Mouse (Mus musculus) spleen, postnatal 10 days (tissue): ENCODE results near the gene Filip1.

Experiments
- DNase-seq, 2 experiments: peaks; one replicate each; pipeline ENCODE4 v3.0.0; 2021 to 2022; ENCODE audit warnings: low spot score in 2 of 2

Gene Filip1

GRCm38 (mm10) chr9:79910166-79910565 lies 102.5 kb downstream of the Filip1 start:
- DNase-seq: no peak

- no peak for DNase-seq
Measured at GRCm38 (mm10) chr9:79898815-79899214, 113.8 kb downstream of the Filip1 start.

- no peak for DNase-seq
Measured at GRCm38 (mm10) chr9:79894665-79895064, 118.0 kb downstream of the Filip1 start.

- no peak for DNase-seq
Measured at GRCm38 (mm10) chr9:79893841-79894612, 118.6 kb downstream of the Filip1 start.

GRCm38 (mm10) chr9:79892183-79892582 lies 120.5 kb downstream of the Filip1 start:
- DNase-seq: no peak

GRCm38 (mm10) chr9:79890488-79890887 lies 122.2 kb downstream of the Filip1 start:
- no peak for DNase-seq

- DNase-seq: no peak
Measured at GRCm38 (mm10) chr9:79889132-79889531, 123.5 kb downstream of the Filip1 start.

- DNase-seq: no peak
Measured at GRCm38 (mm10) chr9:79885244-79886210, 127.1 kb downstream of the Filip1 start.

GRCm38 (mm10) chr9:79883139-79883538 lies 129.5 kb downstream of the Filip1 start:
- DNase-seq: no peak

- DNase-seq: no peak
Measured at GRCm38 (mm10) chr9:79880031-79880430, 132.6 kb downstream of the Filip1 start.

- no peak for DNase-seq
Measured at GRCm38 (mm10) chr9:79875522-79876131, 137.0 kb downstream of the Filip1 start.

GRCm38 (mm10) chr9:79872598-79872997 lies 140.1 kb downstream of the Filip1 start:
- no peak for DNase-seq

- DNase-seq: no peak
Measured at GRCm38 (mm10) chr9:79869512-79869911, 143.1 kb downstream of the Filip1 start.

GRCm38 (mm10) chr9:79865998-79866397 lies 146.7 kb downstream of the Filip1 start:
- no peak for DNase-seq

- no peak for DNase-seq
Measured at GRCm38 (mm10) chr9:79862544-79862943, 150.1 kb downstream of the Filip1 start.

- DNase-seq: no peak
Measured at GRCm38 (mm10) chr9:79847099-79847498, 165.6 kb downstream of the Filip1 start.

GRCm38 (mm10) chr9:79842615-79843014 lies 170.0 kb downstream of the Filip1 start:
- no peak for DNase-seq

GRCm38 (mm10) chr9:79842028-79842427 lies 170.6 kb downstream of the Filip1 start:
- DNase-seq: no peak

- no peak for DNase-seq
Measured at GRCm38 (mm10) chr9:79831294-79831693, 181.4 kb downstream of the Filip1 start.

- DNase-seq: no peak
Measured at GRCm38 (mm10) chr9:79830874-79831273, 181.8 kb downstream of the Filip1 start.

- DNase-seq: no peak
Measured at GRCm38 (mm10) chr9:79829842-79830800, 182.5 kb downstream of the Filip1 start.
